Mouse (Mus musculus): ENCODE results near the gene Entpd2.

- no peak for TF ChIP-seq POLR2A (IDR thresholded peaks at IDR 0.05; ENCODE audit: low read depth, low read length)
- no peak for TF ChIP-seq CTCF (conservative IDR thresholded peaks at IDR 0.05; ENCODE audit: insufficient read depth, insufficient read length, low read depth, low read length)
Measured at GRCm38 (mm10) chr2:25425481-25425880, 29.8 kb downstream of the Entpd2 start.

Measured in kidney, adult 2 months (tissue).